Mouse (Mus musculus) thymus, postnatal 36 days (tissue): Measurements from ENCODE around the gene Tmc8.
A peak's percentile ranks its signal among the peaks of the same experiment; 100 is the strongest.
"Not testable (repeated sequence)": the region's sequence is repeated elsewhere in the genome, so short reads cannot be mapped to it uniquely, and the experiment has no call there.

Experiments used
- DNase-seq, 2 experiments: peaks; one replicate each; pipeline ENCODE4 v3.0.0; 2022; ENCODE audit warnings: mixed read lengths in 2 of 2

Tmc8 gene

DNA sequence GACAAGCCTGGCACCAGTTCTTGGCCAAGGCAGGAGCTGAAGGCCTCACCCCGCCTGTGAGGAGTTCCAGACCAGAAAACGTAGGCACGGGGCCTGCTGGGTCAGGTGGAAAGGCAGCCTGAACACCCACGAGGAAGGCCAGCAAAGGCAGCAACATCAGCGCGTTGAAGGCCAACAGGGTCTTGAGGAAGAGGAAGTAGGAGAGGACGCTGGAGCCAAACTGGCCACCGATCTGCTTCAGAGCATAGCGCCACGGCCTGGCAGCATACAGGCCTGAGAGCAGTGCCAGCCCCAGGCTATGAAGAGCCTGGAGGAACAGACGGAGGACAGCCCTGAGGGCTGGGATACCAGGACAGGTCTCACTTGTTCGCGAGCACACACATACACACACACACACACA lies 6.3 kb upstream of the Tmc8 start:
- DNase-seq = no peak

DNA sequence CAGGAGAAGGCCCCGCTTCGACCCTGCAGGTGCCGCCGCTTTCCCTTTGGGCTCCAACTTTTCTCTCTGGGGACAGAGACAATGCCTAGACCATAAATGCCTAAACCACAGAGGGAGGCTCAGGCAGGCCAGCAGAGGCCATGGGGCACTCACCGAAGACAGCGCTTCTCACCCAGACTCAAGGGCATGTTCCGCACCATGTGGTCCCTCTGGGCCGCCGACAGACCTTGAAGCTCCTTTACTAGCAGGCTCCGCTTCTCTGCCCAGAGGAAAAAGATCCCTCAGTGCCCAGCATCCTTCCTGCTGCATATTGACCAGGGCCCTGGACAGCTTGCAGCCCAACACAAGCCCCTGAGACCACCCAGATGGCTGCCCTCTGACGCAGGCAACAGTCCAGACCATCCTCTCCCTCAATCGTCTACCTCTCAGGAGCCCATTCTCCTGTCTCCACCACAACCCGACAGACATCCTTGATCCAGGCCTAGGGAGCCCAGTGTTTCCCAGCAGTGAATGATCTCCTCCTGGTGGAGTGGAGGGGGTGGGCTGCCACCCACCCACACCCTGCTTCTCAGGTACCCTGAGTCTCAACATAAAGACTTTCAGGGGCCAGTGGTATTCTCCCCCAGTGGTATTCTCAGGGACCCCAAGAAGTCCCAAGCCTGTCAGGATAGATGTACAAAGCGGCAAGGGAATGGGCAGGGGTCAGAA lies 5.6 kb upstream of the Tmc8 start:
- no peak for DNase-seq

DNA sequence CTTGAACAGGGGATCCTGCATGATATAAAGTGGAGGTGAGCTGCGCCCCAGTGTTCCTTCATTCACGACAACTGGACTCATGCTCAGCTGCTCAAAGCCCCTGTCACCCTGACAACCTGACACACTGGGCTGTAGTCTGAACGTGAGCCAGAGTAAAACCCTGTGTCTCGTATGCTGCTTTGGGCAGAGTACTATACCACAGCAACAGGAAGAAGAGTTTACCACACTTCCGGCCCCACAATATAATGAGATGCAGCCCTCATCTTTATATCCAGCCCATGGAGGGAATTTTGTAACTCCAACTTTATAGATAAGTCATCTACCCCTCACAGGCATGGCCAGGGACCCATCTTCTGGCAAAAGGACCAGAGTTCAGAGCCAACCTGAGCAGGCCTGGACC lies 4.8 kb upstream of the Tmc8 start:
- peak in 1 of 2 experiments; percentile 47 for DNase-seq

DNA sequence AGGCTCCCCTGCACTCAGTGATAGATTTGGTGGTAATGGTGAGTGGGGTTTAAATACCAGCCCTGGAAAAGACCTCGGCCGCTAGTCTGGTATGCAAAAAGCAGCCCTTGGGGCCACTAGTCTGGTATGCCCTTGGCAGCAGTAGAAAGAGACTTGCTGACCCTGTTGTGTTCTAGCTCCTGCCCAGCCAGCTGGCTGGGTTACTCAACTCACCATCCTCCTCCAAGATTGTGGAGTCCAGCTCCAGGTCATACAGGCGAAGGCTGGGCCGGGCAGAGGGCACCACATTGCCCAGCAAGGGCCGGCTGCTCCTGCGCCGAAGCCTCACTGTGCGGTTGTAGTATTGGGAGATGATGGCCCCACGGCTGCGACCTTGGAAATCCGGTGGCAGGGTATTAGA lies 3.8 kb upstream of the Tmc8 start:
- no peak for DNase-seq

DNA sequence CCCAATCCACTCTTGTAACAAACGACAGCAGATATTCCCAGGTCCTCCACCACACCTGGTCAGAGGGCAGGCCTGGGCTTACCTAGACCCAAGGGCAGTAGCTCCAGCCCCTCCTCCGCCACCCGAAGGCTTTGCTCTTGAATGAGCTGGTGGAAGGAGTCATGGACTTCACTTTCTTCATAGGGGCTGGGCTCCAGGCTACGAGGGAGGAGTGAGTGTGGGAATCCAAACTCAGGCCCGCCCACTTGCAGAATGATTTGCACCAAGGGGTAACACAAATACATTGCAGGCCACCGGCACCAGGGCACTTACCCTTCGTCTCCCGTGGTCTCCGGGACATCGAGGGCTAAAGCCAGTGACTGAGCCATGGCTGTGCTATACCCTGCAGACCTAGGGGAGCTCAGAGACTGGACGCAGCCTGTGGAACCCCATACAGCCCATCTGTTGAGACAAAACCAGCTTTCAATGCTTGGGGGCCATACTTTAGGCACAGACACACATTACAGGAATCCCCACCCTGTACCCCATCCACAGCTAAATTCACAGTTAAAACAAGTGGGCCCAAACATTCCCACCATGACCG lies 2.9 kb upstream of the Tmc8 start:
- DNase-seq = peak in 1 of 2 experiments; percentile 50

DNA sequence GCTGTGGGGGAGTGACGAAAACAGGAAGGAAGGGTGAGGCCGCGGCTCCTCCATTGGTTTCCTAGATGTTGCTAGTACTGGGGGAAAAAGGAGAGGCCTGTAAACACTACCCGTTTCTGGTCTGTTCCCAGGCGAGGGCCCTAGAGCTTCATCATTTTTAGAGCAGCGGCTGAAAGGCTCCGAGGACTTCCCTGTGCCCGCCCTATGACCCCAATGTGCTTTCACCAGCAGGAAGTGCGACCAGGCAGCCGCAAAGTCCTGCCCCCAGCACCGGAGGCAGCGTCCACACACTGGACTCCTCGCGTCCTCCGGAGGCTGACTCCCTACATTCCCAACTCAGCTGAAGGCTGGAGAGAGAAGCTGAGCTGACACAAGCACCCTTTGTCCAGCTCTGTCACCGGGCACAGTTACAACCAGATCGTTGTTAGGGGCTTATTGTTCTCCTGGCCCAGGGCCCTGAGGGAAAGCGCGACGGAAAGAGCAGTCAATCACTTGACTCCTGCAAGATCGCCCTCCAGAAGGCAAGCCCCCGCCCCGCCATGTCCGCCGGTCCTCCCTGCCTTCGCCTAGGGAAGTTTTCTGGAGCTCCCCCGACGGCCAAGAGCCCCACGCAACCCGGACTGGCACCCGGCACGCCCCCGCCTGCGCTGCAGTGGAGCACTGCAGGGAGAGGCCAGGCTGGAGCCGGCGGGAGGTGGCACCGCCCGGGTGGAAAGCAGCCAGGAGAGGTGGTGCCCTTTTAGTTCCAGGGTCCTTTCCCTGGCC lies 2.3 kb upstream of the Tmc8 start:
- peak; percentile 55 to 69 for DNase-seq

DNA sequence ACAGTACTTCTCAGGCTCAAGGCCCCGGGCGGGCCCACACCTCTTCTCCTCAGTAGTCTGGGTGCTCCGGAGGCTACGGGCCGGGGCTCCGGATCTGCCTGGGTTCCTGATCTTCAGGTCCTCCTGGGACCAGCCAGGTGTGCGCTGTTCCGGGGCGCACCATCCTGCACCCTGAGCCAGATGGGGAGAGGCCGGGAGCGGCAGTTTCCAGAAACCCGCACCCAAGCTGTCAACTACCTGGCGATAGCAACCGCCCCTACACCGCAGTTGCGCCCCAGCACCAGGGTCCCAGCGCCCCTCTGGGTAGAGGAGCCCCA lies 1.7 kb upstream of the Tmc8 start:
- DNase-seq = no peak

DNA sequence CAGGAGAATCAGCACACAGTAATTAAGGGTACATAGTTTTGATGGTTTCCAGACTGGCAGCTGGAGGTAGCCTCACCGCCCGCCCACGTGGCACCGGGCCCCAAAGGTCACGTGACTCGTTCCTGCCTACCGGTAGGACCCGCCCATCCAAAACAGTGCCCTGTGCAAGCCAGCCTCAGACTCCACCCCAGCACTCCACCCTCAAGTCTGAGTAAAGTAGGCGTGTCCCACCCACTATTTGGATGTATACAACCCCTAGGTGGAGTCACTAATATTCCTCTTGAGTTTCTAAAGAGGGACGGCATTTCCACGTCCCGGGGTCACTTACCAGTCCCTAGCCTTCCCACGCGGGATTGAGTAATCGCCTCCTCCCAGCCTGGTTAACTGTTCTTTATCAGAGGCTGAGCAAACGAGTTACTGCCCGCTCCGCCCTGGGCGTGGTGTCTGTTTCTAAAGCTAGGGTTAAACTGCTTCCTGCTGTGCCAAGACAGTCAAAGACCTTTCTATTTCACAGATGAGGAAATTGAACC lies 1.2 kb upstream of the Tmc8 start:
- DNase-seq = peak; percentile 90 to 97

DNA sequence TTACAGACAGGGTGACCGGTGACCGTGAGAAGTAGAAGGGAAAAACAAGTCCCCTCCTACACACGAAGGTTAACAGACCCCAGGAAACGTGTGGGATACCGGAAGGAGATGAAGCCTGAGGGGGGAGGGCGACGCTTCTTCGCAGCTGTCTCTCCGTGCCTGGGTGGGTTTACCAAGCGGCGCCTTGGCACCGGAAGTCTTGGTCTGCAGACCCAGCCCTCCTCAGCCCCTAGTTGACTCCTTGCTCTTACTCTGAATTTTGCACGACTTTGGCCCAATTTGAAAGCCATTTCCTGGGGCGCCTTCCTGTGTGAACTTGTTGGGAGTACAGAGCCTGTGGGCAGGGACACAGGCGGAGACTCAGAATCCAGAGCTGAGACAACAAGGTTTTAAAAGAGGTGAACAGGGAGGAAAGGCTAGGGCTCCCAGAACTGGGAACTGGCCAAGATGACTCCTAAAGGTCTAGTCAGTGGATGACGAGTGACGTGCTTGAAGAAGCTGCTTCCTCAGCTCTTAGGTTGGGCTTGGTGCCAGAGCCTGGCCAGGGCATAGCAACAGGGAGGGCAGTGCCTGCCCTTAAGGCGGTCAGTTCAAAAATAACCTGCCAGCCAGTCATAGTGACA lies 566 bp upstream of the Tmc8 start:
- DNase-seq = peak; percentile 84 to 91

DNA sequence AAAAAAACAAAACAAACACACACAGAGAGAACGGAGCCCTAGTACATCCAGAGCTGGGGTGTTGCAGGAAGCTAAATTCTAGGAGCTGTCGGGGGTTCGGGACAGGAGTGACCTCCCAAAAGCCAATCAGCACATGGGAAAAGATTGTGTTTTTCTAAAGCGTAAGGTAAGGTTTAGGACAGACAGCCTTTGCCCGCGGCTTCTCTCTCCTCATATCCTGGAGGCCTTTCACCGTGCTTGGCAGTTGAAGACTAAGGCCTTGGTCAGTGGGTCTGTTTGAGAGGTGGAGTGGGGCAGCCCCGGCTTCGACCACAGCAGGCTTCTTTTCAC lies 794 bp downstream of the Tmc8 start:
- no peak for DNase-seq

DNA sequence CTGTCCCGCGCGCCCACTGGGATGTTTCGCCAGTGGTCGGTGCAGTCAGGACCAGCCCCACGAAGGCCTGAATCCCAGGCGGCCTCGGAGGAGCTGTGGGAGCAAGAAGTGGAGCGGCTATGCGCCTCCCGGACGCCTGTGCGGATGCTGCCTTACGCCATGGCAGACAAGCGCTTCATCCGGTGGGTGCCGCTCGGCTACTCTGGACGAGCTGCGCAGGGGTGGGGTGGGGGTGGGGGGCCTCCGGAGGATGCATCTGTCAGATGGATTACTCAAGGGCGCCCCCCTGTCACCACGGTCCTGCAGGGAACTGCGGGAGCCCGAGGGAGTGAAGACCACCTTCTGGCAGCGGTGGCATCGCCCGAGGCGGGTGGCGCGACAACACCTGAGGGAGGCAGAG lies 1.2 kb downstream of the Tmc8 start:
- DNase-seq = peak; percentile 95

DNA sequence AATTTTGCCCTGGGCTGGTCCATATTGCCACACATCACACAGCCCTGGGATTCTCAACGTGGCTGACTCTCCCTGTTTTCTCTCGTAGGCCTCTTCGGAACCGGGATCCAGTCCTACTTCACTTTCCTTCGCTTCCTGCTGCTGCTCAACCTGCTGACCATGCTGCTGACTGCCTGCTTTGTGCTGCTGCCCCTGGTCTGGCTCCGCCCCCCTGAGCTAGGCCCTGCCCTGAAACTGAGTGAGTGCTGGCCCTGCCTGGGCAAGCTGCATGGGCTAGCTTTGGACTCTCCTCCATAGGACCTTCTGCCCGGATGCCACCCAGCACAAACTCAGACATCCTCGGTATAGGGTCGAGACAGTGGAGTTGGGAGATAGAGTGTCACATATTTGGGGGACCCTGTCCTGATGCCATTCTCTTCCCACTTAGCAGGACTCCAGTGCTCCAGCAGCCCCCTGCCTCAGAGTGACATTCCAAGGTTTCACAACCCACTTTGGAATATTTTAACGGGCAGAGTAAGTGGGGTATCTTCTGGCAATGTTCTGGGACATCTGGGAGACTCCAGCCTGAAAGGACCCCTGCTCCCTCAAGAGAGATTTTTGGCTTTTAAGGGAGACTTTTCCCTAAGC lies 1.9 kb downstream of the Tmc8 start:
- peak; percentile 37 to 69 for DNase-seq

DNA sequence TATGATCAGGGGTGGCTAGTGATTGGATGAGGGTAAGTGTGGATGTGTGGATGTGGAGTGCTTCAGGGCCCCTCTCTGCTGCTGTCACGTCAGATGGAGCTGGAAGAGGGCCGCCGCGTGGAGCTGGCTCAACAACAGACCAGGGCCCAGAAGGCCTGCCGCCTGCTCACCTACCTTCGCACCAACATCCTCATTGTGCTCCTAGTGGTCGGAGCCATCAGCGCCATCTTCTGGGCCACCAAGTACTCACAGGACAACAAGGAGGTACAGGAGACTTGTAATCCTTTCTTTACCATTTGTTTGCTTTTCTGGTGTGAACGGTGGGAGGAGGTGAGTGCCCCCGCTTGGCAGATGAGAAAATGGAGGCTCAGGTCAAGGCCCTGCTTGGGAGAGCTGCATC lies 4.4 kb downstream of the Tmc8 start:
- DNase-seq = peak; percentile 71 to 79

DNA sequence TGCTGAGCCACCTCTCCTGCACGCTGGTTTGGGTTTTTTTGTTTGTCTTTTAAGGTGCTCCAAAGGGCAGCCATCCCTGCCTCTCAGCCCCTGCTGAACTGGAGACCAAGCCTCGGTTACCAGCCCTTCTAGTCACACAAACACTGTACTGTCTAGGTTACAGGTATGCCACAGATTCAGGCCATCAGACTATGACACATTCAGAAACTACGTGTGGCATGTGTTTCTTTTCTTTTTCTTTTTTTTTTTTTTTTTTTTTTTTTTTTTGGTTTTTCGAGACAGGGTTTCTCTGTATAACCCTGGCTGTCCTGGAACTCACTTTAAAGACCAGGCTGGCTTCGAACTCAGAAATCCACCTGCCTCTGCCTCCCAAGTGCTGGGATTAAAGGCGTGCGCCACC lies 6.6 kb downstream of the Tmc8 start:
- not testable (repeated sequence) for DNase-seq

DNA sequence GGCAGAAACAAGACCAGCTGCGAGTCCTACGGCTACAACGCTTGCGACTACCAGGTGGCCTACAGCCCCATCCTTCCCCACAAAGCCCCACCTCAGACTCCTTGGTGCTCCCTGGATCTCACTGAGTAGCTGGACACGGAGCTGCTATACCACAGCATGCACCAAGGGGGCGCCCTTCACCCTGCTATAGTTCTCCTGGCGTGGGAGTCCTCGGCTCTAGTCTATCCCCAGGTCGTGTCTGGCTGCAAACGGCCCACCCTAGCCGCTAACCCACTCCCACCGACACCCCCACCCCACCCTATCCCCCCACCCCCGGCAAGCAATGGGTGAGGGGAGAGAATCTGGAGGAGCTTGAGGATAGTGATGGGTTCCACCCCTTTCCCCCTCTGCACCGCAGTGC lies 8.4 kb downstream of the Tmc8 start:
- peak; percentile 69 to 71 for DNase-seq

DNA sequence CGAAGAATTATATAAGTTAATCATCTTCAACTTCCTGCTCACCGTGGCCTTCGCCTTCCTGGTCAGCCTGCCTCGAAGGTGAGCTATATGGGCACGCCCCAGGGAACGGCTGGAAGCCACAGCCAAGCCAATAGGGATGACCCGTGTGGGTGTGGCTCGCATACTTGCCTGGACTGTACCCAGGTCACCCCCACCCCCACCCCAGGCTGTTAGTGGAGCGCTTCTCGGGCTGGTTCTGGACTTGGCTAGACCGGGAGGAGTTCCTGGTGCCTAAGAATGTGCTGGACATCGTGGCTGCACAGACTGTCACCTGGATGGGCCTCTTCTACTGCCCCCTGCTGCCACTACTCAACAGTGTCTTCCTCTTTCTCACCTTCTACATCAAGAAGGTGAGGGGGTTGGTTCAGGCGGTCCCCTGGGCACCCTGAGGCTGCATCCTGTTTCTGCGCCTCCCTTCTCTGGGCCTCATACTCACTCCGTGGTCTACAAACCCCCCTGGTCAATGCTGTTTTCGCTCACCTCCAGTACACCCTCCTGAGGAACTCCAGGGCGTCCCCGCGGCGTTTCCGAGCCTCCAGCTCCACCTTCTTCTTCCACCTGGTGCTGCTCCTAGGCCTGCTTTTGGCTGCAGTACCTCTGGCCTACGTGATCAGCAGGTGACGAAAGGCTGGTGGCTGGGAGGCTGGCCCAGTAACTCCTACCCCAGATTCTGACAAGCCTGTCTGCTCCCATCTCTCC lies 9.0 kb downstream of the Tmc8 start:
- DNase-seq = no peak

DNA sequence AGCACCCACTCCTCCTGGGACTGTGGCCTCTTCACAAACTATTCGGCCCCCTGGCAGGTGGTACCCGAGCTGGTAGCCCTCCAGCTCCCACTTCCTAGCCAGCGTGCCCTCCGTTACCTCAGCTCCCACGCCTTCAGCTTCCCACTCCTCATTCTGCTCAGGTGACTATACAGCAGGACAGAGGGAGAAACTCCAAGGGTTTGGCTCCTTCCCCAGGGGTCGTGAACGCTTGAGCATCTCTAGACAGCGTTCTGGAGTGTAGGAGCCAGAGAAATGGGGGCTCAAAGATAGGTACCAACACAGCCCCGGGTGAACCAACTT lies 9.5 kb downstream of the Tmc8 start:
- no peak for DNase-seq

DNA sequence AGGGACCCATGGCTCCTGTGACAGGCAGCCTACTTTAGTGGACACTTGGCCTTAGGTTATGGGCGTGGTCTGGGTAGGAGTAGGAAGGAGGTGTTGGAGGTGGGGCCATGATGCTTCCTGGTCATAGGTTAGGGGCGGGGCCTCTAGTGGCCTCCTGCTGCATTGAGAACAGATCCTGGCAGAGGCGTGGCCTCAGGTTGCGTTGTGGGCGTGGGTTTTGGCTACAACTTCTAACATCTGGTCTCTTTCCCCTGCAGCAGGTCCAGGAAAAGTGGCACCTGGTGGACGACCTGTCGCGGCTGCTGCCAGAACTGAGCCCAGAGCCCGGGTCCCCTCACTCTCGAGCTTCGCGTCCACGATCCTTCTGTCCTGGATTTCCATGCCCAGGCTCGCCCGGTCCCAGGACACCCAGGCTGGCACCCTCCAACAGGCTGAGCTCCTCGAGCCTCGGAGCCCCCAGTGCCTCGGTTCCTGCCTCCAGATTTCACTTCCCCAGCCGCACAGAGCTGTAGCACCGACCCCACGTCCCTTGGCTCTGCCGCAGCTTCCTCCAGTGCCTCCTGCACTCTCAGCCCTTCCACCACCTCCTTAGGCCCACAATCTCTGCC lies 10.5 kb downstream of the Tmc8 start:
- peak; percentile 39 to 71 for DNase-seq

DNA sequence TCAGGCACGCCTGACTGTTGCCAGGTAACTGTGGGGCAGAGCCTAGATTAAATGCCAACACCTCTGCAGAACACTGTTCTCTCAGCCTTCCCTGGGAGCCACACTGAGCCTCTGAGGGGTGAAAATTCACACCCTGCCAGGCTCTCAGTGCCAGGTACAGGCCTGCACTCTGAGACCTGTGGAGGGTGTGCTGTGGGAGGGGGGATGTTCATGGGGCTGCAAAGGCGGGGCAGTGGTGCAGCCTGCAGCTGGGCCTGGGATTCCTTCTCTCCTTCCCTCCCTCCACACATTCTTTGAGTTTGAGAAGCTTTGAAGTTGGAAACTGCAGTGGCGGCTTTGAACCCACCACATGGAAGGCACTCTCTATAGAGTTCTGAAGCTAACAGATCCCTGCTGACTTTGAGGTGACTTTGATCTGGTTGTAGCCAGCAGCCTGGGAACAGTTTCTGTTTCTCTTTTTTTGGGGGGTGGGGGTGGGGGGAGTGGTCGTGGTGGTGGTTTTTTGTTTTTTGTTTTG lies 12.2 kb downstream of the Tmc8 start:
- DNase-seq = peak in 1 of 2 experiments; percentile 56

DNA sequence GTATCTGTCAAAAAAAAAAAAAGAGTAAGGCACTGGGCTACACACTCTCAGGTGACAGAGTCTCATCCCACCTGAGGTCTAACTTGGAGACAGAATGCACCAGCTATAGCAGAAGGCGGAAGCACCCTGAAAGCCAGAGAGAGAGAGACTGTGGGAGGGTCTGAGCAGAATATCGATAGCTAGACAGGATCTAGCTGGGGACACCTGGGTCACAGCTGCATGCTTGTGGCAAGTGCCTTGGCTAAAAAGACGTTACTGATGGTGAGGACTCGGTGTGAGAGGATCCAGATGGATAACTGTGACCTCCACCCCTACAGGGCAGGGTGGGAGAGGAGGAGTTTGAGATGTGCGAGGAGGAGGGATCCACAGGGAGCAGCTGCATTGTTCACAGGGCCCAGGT lies 15.1 kb downstream of the Tmc8 start:
- DNase-seq = no peak

DNA sequence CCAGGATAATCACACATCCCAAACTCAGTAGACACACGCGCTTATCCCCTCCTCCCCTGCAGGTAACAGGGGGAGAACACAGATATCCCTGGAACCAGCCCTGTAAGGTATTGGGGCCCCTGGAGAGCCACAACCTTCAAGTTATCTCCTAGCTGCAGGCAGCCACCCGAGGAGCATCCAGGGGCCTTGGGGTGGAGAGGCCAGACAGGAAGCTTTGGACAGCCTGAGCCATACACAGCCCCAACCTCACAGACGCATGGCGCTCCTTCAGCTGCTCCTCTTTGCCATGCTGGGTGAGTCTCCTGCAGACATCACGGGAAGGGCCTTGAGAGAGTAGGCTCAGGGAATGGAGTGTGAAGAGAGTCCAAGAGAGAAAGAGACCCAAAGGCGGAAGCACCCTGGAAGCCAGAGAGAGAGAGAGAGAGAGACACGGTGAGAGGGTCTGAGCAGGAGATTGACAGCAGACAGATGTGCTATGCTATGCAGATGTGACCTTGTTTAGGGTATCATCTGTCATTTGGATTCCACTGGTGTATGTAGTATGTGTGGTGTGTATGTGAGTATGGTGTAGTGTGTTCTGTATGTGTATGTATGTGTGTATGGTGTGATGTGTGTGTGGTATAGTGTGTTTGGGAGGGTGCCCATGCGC lies 15.8 kb downstream of the Tmc8 start, which contains the start of gene 6030468B19Rik:
6030468B19Rik (plus strand) TSS at position 150 of the 649 bp plus-strand sequence.
- DNase-seq = no peak
